Mouse (Mus musculus): ENCODE results near the gene Prl2b1.

Prl2b1 gene

GRCm38 (mm10) chr13:27390746-27391145 lies at the start of gene Prl2b1:
Gene Prl2b1 (minus strand): TSS chr13:27390846.
- DNase-seq, result no peak

DNA sequence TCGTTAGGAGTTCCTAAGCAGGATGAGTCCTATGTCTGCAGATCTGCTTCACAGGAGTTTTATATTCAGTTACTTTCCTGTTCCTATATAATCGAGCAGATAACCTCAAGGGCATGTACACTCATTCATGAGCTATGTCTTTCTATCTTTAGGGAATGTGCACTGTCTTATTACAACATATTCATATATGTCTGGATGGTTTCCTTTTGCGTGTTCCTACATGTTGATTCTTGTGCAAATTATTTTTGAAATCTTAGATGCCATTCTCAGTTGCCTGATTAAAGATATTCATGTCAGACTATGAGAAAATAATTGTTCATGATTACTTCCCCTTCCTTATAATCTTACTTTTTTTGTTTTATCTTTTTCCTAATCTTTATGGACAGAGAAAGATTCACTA lies 47.9 kb upstream of the Prl2b1 start, which contains the start of gene Prl8a6:
Prl8a6 (minus strand) TSS at position 101 of the 400 bp plus-strand sequence.
- DNase-seq, result no peak

DNA sequence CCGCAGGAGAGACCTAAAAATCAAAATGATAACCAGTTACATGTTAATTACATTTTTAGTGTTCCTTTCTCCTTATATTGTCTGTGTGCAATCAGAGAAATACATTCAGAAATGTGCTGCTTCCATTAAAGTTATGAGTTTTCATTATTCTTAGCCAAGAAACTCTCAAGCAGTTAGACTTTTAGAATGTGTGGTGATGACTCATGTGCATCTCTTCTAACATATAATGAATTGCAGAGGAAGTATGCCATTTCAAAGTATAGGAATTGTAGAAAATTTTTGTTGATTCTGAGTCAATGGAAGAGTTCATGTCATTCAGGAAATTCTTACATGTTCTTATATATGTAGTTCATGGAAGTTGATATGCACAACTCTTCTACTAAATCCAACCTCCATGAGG lies 42.5 kb upstream of the Prl2b1 start:
- no peak for DNase-seq

DNA sequence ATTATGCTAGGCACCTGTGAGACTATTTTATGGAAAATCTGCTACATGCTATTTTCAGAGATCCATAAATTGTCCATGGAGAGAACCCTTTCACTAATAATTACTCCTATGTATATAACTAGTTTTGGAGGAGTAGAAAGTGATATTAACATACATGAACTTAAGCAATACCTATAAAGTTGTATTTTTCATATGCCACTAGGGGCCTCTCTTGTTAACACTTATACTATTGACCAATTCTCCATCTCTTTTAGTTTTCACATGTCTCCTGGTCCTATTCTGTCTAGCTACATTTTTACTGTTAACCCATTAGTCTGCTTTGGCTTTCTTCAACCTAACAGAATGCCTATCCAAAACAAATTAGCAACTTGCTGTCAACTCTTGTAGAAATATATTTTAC lies 23.0 kb upstream of the Prl2b1 start:
- no peak for DNase-seq

GRCm38 (mm10) chr13:27399061-27399724 lies 8.5 kb upstream of the Prl2b1 start:
- DNase-seq, result no peak

DNA sequence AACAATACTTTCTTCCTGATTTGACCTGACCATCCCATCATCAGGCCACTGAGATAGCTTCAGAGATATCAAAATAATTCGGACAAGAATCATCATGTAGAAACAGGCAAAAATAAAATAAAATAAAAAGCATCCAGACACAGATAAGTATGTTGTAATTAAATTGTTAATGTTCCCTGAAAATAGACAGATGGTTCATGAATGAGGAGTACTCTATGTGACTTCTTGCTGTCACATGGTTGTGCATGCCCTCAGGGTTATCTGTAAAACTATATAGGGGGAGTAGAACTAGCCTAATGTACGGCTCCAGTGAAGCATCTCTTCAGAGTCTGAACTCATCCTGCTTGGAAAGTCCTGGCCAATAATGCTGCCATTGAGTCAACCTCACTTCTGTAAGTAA lies 45.3 kb downstream of the Prl2b1 start, which contains the start of gene Prl8a2:
Prl8a2 (plus strand) TSS at position 301 of the 400 bp plus-strand sequence.
- DNase-seq, result no peak

- no peak for DNase-seq
Observed at GRCm38 (mm10) chr13:27342733-27343275, 47.8 kb downstream of the Prl2b1 start.

GRCm38 (mm10) chr13:27334989-27335388 lies 55.7 kb downstream of the Prl2b1 start:
- DNase-seq, result no peak

Measured in B cell, adult 2 months (primary cell).